Mouse (Mus musculus): ENCODE data around the gene Micall2.
"Not testable (repeated sequence)": the region's sequence is repeated elsewhere in the genome, so short reads cannot be mapped to it uniquely, and the experiment has no call there.

Gene Micall2

GRCm38 (mm10) chr5:139735677-139736503, at the start of gene Micall2:
Gene Micall2 (minus strand): TSS chr5:139736336.
- peak; percentile 100 for DNase-seq

- peak; percentile 98 for DNase-seq
Measured at GRCm38 (mm10) chr5:139781406-139781805, 45.3 kb upstream of the Micall2 start.

GRCm38 (mm10) chr5:139776966-139777365, 40.8 kb upstream of the Micall2 start:
- no peak for DNase-seq

DNA sequence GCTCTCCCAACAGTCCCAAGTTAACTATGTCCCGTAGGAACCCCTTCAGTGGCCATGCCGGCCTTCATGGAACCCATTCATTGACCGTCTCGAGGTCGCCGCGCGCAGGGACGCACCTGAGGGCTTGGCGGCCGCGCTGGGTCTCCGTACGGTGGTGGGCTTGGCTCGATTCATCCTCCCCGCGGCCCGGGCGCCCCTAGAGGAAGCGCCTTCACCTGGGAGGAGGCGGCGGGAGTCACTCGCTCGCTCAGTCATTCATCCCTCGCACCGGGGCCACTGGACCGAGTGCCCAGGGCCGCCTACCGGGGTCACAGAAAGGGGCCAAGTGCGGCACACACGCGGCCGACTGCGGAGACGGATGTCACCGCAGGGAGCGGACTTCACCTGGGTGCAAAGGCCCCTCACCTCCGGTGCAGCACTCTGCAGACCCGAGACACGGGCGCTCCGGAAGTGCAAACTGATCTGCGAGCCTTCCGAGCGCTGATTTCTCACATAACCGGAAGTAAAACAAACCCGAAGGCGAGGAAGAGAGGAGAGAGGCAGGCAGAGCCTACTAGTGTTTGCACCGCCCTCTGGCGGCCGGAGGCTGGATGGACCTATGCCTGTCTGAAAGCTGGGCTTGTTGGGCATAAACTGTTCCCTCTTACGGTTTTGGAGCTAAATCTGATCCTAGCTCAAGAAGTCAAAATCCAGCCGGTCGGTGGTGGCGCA, 39.2 kb upstream of the Micall2 start, which contains the start of gene Ints1:
TSS of gene Ints1 (minus strand) at position 459 of the 711 bp plus-strand sequence.
- DNase-seq, result peak; percentile 99

DNA sequence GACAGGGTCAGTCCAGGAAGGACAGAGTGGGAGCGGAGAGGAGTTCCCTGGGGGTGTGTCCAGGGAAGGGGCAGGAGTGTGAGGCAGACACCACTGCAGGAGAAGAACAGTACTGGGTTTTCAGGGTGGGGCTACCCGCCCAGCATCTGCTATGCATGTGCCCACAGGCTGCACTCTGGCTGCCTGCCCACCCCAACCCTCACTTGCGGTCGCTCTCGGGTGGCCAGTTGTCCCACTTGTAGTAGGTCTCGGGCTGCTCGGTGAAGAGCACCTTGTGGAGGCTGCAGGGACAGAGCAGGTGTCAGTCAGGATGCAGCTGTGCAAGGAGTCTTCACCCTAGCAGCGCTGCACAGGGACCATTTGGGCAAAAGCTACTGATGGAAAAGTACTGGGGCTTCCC, 32.1 kb upstream of the Micall2 start:
- no peak for DNase-seq

GRCm38 (mm10) chr5:139764296-139764695, 28.2 kb upstream of the Micall2 start:
- no peak for DNase-seq

GRCm38 (mm10) chr5:139758096-139758495, 22.0 kb upstream of the Micall2 start:
- no peak for DNase-seq

DNA sequence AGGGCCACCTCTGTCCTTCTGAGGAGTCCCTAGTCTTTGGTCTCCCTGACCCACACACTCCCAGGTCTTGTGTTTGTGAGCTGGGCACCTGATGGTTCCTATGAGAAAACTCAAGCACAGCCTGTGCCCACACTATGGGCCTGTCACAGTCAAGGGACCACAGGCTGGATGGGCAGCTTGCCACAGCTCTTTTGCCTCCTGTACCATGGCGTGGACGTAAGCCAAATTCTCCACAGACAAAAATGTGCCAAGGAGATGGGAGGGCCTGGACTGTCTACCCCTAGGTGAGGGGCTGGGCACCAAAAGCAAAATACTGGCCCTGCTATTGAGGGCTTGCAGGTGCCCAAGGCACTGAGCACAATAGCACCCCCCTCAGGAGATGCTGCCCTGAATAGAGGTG, 20.4 kb upstream of the Micall2 start:
- DNase-seq, result no peak

GRCm38 (mm10) chr5:139756135-139756534, 20.0 kb upstream of the Micall2 start:
- no peak for DNase-seq

DNA sequence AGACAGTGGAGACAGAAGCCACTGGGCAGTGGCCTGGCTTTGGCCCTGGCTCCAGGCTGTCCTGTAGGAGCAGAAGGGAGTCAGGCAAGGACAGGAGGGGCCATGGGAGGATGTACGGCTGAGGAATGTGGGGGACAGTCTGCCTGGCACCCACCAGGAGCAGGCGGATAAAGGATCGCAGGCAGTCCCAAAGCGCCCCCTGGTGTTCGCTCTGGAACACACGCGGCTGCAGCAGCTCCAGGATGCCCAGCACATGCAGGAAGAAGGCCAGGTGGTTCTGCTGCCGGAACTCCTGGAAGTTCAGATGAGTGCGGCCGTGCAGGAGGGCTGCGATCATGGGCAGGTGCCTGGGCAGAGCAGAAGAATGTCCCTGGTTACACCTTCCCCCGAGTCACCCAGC, 18.6 kb upstream of the Micall2 start:
- no peak for DNase-seq

- DNase-seq, result no peak
Measured at GRCm38 (mm10) chr5:139750535-139750934, 14.4 kb upstream of the Micall2 start.

DNA sequence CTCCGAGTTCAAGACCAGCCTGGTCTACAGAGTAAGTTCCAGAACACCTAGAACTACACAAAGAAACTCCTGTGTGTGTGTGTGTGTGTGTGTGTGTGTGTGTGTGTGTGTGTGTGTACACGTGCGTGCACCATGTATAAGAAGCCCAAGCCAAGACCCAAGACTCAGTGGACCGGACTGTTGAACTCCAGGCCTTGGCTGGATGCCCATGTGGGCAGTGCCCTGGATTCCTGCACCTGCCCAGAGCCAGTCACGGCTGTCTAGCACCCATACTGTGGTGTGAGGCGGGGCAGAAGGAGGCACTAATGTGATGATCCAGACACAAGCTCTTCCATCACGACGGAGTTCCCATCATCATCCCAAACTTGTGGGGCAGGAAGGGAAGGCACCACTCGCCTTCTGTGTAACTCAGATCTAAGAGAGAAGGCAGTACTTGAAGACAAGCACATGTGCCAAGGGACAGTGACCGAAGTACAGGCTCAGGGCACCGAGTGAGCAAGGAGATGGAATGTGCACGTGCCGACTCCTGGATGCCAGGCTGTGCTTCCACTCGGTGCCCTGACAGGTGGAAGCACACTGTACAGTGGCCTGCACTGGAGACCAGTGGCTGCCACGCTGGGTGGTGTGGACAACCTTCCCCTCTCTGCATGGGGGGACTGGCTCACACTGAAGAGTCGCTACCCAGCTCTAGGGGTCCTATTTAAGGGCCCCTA, 13.4 kb upstream of the Micall2 start:
- no peak for DNase-seq

GRCm38 (mm10) chr5:139745771-139746170, 9.6 kb upstream of the Micall2 start:
- DNase-seq, result peak; percentile 91

DNA sequence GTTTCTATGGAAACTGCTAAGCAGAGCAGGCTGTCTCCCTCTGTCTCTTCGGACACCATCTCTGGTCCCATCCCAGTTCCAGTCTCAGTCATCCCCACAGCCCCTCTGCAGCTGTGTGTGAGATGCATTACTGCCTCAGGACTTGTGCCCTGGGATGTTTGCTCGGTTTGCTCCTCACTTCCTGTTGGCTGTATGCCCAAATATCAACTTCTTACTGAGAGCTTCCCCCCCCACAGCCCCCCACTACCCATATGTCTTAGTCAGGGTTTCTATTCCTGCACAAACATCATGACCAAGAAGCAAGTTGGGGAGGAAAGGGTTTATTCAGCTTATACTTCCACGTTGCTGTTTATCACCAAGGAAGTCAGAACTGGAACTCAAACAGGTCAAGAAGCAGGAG, 6.5 kb upstream of the Micall2 start:
- DNase-seq, result not testable (repeated sequence)

DNA sequence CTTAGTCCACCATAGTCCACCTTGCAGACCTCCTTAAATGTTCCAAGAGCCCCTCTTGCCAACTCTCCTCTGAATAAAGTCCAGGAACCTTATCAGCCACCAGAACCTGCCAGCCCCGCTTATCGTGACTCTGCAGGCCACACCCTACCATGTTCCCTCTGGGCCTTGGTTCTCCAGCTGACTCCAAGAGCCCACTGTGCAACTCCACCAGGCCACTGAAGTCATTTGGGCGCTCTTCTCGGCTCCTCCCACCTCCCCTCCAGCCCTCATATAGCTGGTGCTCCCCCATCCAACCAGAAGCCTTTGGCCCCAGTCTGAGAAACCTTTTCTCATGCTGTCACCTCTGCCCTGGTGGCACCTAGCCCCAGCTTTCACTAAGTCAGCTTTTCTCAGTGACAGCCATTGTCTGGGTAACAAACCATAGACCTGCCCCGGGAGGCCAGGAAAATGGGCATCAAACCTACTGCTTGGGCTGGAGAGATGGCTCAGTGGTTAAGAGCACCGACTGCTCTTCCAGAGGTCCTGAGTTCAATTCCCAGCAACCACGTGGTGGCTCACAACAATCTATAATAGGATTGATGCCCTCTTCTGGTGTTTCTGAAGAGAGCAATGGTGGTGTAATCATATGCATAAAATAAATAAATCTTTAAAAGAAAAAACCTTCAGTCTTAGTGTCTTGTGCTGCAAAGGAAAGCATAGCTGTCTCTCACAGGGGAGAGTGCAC, 2.6 kb upstream of the Micall2 start:
- no peak for DNase-seq

DNA sequence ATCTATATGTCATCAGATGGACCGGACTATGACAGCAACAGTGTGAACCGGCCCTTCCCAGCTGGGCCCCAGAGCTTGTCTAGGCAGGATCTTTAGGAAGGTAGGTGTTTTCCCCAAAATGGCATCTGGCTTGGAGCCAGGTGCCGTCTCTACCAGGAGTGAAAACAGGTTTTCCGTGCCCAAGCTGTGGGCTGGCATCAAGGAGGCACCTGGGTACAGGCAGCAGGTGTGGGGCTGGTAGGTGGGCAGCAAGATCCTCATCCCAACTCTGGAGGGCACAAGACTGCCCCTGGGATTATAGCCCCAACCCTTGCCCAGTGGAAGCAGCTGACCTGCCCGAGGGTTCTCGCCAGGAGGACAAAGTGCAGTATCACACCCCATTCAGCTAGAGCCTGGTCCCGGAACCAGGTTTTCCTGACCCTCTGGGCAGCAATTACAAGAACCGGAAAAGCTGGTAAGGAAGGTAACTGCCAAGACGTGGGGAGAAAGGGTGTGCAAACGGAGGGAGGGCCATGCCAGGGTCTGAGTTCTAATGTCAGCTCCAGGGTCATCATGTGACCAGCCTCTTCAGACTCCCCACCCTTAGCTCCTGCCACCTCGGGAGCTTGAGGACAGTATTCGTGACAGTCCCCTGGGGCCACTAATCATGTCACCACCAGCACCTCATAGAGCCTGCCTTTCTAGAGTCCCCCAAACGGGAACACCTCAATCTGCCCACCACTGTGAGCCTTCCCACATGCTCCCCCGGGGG, 1.9 kb upstream of the Micall2 start:
- DNase-seq, result no peak

DNA sequence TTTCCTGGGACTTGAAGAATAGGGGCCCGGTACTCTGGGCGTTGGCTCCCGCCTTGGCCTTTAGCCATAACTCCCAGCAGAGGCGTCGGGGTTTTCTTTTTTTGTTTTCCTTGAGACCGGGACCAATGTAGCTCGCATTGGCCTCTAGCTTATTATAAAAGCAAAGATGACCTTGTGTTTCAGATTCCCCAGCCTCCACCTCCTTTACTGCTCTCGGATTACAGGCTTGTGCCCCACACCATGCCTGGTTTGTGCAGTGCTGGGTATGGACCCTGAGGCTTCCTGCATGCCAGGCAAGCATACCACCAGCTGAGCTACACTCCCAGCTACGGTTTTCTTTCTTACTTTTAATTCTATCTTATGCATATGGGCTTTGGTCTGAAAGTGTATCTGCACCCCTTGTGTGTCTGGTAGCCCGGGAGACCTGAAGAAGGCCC, 386 bp upstream of the Micall2 start:
- DNase-seq, result no peak

DNA sequence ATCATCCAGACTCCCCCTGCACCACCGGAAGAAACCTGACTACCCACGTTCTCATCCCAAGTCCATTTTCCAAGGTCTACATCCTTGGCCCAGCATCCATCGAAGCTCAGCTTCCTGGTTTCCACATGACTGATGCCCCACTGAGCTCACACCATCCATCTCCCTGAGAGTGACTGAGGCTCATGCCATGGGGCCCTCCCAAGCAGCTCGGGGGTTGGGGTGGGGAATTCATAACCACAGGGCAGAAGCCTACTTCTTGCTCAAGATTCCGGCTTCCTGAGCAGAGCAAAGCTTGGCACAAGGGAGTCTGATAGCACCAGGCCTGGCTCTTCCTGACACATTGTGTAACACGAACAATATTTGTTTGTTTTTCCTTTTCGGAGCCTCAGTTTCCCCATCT, 1.4 kb downstream of the Micall2 start:
- DNase-seq, result no peak

GRCm38 (mm10) chr5:139734016-139734415, 2.1 kb downstream of the Micall2 start:
- no peak for DNase-seq

GRCm38 (mm10) chr5:139732634-139733107, 3.5 kb downstream of the Micall2 start:
- DNase-seq, result peak; percentile 98

DNA sequence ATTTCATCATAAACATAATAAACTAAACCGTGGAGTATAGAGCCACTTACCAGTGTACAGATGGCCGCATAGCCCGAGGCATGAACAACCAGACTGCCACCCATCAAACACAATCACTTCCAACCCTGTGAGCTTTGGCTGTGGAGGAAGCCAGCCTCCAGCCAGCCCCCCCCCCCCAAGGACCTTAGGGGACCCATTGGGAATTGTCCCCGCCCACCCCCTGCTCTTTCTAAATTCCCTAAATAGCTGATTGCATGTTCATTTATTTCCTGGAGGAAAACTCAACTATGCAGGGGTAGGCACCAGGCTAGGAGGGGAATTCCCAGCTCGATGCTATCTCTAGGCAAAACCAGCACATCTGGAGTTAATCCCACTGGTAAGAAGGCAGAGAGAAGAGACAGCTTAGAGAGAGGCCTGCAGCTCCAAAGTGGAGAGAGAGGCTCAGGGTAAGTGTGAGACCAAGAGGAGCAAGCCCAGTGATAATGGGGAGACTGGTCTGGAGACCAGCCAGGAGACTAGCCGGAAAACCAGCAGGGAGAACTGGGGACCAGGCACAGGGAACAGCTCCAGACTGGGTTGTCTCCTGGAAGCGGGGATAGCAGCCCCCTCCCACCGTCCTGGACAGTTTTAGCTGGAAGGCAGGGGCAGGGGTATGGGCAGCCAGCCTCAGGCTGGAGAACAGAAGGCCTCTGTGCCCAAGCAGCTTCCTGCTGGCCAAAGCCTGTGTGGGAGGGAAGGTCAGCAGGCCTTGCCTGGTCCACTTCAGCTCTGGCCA, 5.2 kb downstream of the Micall2 start:
- DNase-seq, result peak; percentile 91

Measured in heart, adult 11 months (tissue).